Mouse (Mus musculus) CH12.LX (cell line): ENCODE data around the gene Nxpe5. TPM values are rescaled to one million over a fixed set of nuclear protein-coding genes. Genes with fewer than 3 reads are reported as not detected.

Source experiments
- DNase-seq: peaks from one replicate; pipeline ENCODE4 v3.0.0-alpha.2; 2013; ENCODE audit errors: extremely low read depth
- H3K27ac ChIP-seq: 2 replicates; pipeline ENCODE4 v1.5.1; 2012; ENCODE audit warnings: low read depth, mild to moderate bottlenecking, control low read depth, moderate library complexity; ENCODE audit not compliant: insufficient read depth
- H3K27me3 ChIP-seq: replicated peaks from 2 replicates; pipeline ENCODE3; 2012; ENCODE audit warnings: inconsistent platforms
- H3K36me3 ChIP-seq, 2 experiments: replicated peaks in 1 of 2; 2 replicates each; pipeline versions ENCODE3 to v1.6.1; 2012; ENCODE audit warnings: inconsistent platforms in 1 of 2, low read length in 1 of 2, mild to moderate bottlenecking in 1 of 2, mixed read lengths in 1 of 2, moderate library complexity in 1 of 2; ENCODE audit not compliant: control insufficient read depth in 1 of 2, insufficient read depth in 1 of 2
- H3K4me1 ChIP-seq, 2 experiments: 2 replicates each; pipeline ENCODE4 v1.6.1; 2012; ENCODE audit warnings: inconsistent platforms in 1 of 2, moderate library complexity in 1 of 2; ENCODE audit not compliant: insufficient read depth in 2 of 2, control insufficient read depth in 1 of 2
- H3K4me2 ChIP-seq: 2 replicates; pipeline ENCODE4 v1.6.1; 2012; ENCODE audit warnings: low read depth, mild to moderate bottlenecking, control low read depth; ENCODE audit not compliant: poor library complexity, insufficient read depth, severe bottlenecking
- H3K4me3 ChIP-seq, 3 experiments: fragments of 150-350 bp in 1 of 3; sonication (generic) in 1 of 3; replicated peaks in 1 of 3; 2 replicates each; pipeline versions ENCODE3 to v1.5.1; 2011 to 2012; ENCODE audit warnings: low read depth in 2 of 3, low read length in 2 of 3, mild to moderate bottlenecking in 2 of 3, moderate library complexity in 2 of 3, control low read depth in 1 of 3, improper control_type of control experiment in 1 of 3, inconsistent platforms in 1 of 3, mixed read lengths in 1 of 3; ENCODE audit not compliant: poor library complexity in 1 of 3
- H3K79me2 ChIP-seq: replicated peaks from 2 replicates; pipeline ENCODE4 v1.6.1; 2012; ENCODE audit warnings: mild to moderate bottlenecking, moderate library complexity; ENCODE audit not compliant: control insufficient read depth, poor library complexity, insufficient read depth, severe bottlenecking; ENCODE audit errors: extremely low read depth
- H3K9ac ChIP-seq: 2 replicates; pipeline ENCODE4 v1.6.1; 2012; ENCODE audit warnings: low read depth, mild to moderate bottlenecking, control low read depth, moderate library complexity; ENCODE audit not compliant: insufficient read depth
- H3K9me3 ChIP-seq: replicated peaks from 2 replicates; pipeline ENCODE3; 2012; ENCODE audit warnings: low read length, inconsistent platforms, mixed read lengths
- BHLHE40 ChIP-seq: IDR thresholded peaks from 2 replicates; pipeline ENCODE4 v1.6.1; 2011; ENCODE audit warnings: mild to moderate bottlenecking, low read depth, low read length, improper control_type of control experiment
- CHD1 ChIP-seq: IDR thresholded peaks from 2 replicates; pipeline ENCODE4 v1.6.1; 2012; ENCODE audit warnings: low read depth, low read length, improper control_type of control experiment, inconsistent platforms
- CTCF ChIP-seq, 2 experiments: IDR thresholded peaks in 1 of 2; conservative IDR thresholded peaks in 1 of 2; 2 replicates each; pipeline ENCODE4 v1.5.1; 2011 to 2012; ENCODE audit warnings: low read depth in 2 of 2, low read length in 2 of 2, improper control_type of control experiment in 1 of 2, inconsistent platforms in 1 of 2, mild to moderate bottlenecking in 1 of 2, moderate library complexity in 1 of 2
- E2F4 ChIP-seq: IDR thresholded peaks from 2 replicates; pipeline ENCODE4 v1.6.1; 2011; ENCODE audit warnings: low read depth, low read length, improper control_type of control experiment; ENCODE audit not compliant: insufficient replicate concordance
- ELF1 ChIP-seq: IDR thresholded peaks from 2 replicates; pipeline ENCODE4 v1.6.1; 2014; ENCODE audit warnings: low read depth, mild to moderate bottlenecking, inconsistent platforms, low read length, improper control_type of control experiment
- IRF4 ChIP-seq: IDR thresholded peaks from 2 replicates; pipeline ENCODE4 v1.6.1; 2014; ENCODE audit warnings: low read depth, mild to moderate bottlenecking, inconsistent platforms, low read length, improper control_type of control experiment
- JUND ChIP-seq: conservative IDR thresholded peaks from 2 replicates; pipeline ENCODE4 v1.6.1; 2011; ENCODE audit warnings: low read depth, low read length, improper control_type of control experiment
- MAFK ChIP-seq: IDR thresholded peaks from 2 replicates; pipeline ENCODE4 v1.6.1; 2011; ENCODE audit warnings: low read length, improper control_type of control experiment; ENCODE audit not compliant: insufficient replicate concordance
- MYC ChIP-seq: IDR thresholded peaks from 2 replicates; pipeline ENCODE4 v1.6.1; 2011; ENCODE audit warnings: low read depth, mild to moderate bottlenecking, improper control_type of control experiment, low read length
- PAX5 ChIP-seq: IDR thresholded peaks from 2 replicates; pipeline ENCODE4 v1.6.1; 2012; ENCODE audit warnings: low read length, inconsistent platforms, mixed read lengths
- POLR2A ChIP-seq: IDR thresholded peaks from 2 replicates; pipeline ENCODE4 v1.6.1; 2011; ENCODE audit warnings: low read depth, mild to moderate bottlenecking, improper control_type of control experiment, low read length
- POLR2AphosphoS2 ChIP-seq: IDR thresholded peaks from 2 replicates; pipeline ENCODE4 v1.6.1; 2011; ENCODE audit warnings: low read depth, low read length, improper control_type of control experiment
- RCOR1 ChIP-seq: conservative IDR thresholded peaks from 2 replicates; pipeline ENCODE4 v1.6.1; 2012; ENCODE audit warnings: low read depth, mild to moderate bottlenecking, inconsistent platforms, low read length, improper control_type of control experiment
- TCF12 ChIP-seq: IDR thresholded peaks from 2 replicates; pipeline ENCODE4 v1.6.1; 2014; ENCODE audit warnings: low read depth, mild to moderate bottlenecking, inconsistent platforms, low read length, improper control_type of control experiment
- UBTF ChIP-seq: IDR thresholded peaks from 2 replicates; pipeline ENCODE4 v1.6.1; 2012; ENCODE audit warnings: low read depth, mild to moderate bottlenecking, inconsistent platforms, low read length, improper control_type of control experiment, moderate library complexity
- ZKSCAN1 ChIP-seq: IDR thresholded peaks from 2 replicates; pipeline ENCODE4 v1.6.1; 2012; ENCODE audit warnings: low read depth, inconsistent platforms, low read length, improper control_type of control experiment, borderline replicate concordance
- ZMIZ1 ChIP-seq: IDR thresholded peaks from 2 replicates; pipeline ENCODE4 v1.6.1; 2012; ENCODE audit warnings: low read depth, mild to moderate bottlenecking, inconsistent platforms, low read length, improper control_type of control experiment
- dilution Hi-C: fragments of 300-500 bp; cut with MboI; formaldehyde crosslinking; loops from 2 replicates; pipeline ENCODE4 v1.14.3; 2020; ENCODE audit warnings: low sequenced_read_pairs; ENCODE audit not compliant: extremely low pct_unique_long_range_greater_than_20kb, extremely low pct_ligation_motif_present
- in situ Hi-C: fragments of 300-500 bp; cut with MboI; formaldehyde crosslinking; loops from 3 replicates; pipeline ENCODE4 v1.14.3; 2019; ENCODE audit warnings: low sequenced_read_pairs, low pct_ligation_motif_present, low pct_unique_long_range_greater_than_20kb, mixed read lengths
- polyA plus RNA-seq: library from polyadenylated mRNA; unstranded; fragments of >175 nt; gene quantifications from 2 replicates; pipeline ENCODE4 v1.2.1, GENCODE M21; 2012; ENCODE audit warnings: low read depth; ENCODE audit not compliant: insufficient read length
- total RNA-seq, 2 experiments: library from RNA; depleted of rRNA; stranded (reverse); fragments of 300-350 nt in 1 of 2; fragments of >200 nt in 1 of 2; gene quantifications; 2 replicates each; pipeline ENCODE4 v1.2.3; 2012 to 2014

Gene Nxpe5
- total and polyA plus RNA-seq, 3 experiments = not detected

DNA sequence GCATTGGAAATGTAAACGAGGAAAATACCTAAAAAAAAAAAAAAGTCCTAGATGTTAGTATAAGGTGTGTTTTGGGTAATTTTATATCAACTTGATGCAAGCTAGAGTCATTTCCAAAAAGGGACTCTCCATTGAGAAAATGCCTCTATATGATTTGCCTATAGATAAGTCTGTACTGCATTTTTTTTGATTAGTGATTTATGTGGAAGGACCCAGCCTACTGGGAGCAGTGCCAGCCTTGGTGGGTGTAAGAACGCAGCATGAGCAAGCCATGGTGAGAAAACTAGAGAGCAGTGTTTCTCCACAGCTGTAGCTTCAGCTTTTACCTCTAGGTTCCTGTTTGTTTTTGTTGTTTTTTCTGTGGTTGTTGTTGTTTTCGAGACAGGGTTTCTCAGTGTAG, 2.4 kb upstream of the Nxpe5 start:
- Histone ChIP-seq H3K9ac (no peak overlapping the region), H3K9me3 (no peaks in the 10 kb centered on the region), H3K4me1 (peaks cover 0 to 12% of the 10 kb centered on the region in 2 experiments; a peak in 2 of 4 replicates), H3K27ac (no peak overlapping the region), H3K36me3 (no peaks in the 10 kb centered on the region), H3K4me2 (no peak overlapping the region), H3K27me3 (no peaks in the 10 kb centered on the region), H3K4me3 (no peak overlapping the region), H3K79me2 (no peaks in the 10 kb centered on the region)
- no peak for DNase-seq
- TF ChIP-seq MAFK (no peak), JUND (no peak), ZMIZ1 (no peak), POLR2A (no peak), CHD1 (no peak), POLR2AphosphoS2 (no peak), ZKSCAN1 (no peak), BHLHE40 (no peak), UBTF (no peak), IRF4 (no peak), E2F4 (no peak), MYC (no peak), RCOR1 (no peak), CTCF (conservative IDR thresholded peaks at IDR 0.05 in 1 of 2, IDR thresholded peaks at IDR 0.05 in 1 of 2; ENCODE audit: low read depth in 2 of 2, low read length in 2 of 2) (no peak)
- dilution Hi-C loops = no loop called here
- in situ Hi-C loops = no loop called here

DNA sequence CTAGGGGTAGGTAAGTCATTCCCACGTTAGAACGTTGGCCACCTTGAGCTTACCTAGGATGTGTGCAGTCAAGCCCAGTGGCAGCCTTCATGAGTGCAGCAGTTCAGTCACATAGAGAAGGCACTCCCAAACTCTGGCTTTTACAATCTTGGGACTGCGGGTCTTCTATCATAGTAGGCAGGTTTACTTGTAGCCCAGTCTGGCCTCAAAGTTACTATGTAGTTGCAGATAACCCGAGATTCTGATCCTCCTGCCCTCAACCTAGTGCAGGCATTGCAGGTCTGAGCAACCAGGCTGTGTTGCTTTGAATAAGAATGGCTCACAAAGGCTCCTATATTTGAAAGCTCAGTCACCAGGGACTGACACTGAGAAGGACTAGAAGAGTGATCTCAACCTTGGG, 793 bp downstream of the Nxpe5 start:
- H3K9ac ChIP-seq = no peak overlapping the region
- no peaks in the 10 kb centered on the region for H3K36me3 ChIP-seq
- no peak for DNase-seq
- no peak overlapping the region for H3K27ac ChIP-seq
- no peaks in the 10 kb centered on the region for H3K27me3 ChIP-seq
- H3K9me3 ChIP-seq = no peaks in the 10 kb centered on the region
- H3K4me1 ChIP-seq = peaks cover 0 to 5% of the 10 kb centered on the region in 2 experiments; a peak in 2 of 4 replicates
- TF ChIP-seq ELF1 (no peak), PAX5 (no peak), TCF12 (no peak), MAFK (no peak), ZMIZ1 (no peak)
- H3K4me3 ChIP-seq = no peak overlapping the region
- no peak overlapping the region for H3K4me2 ChIP-seq
- H3K79me2 ChIP-seq = no peaks in the 10 kb centered on the region
- in situ Hi-C loops = loop anchor here (25.0 kb wide), 1 partner anchor 436 kb away; no protein-coding TSS in a partner anchor
- dilution Hi-C loops = no loop called here
